Mouse (Mus musculus) heart, postnatal 25 days (tissue): ENCODE measurements around the gene Iqgap2. TPM values are rescaled to one million over a fixed set of nuclear protein-coding genes. Genes with fewer than 3 reads are reported as not detected.

Source experiments
- DNase-seq: peaks from one replicate; pipeline ENCODE4 v3.0.0; 2022; ENCODE audit warnings: low spot score
- intact Hi-C: fragments of 180-260 bp; cut with DNase I; formaldehyde crosslinking; loops from one replicate; pipeline ENCODE4 v1.15.1; 2025
- total RNA-seq, 2 experiments: library from RNA; stranded (reverse); gene quantifications; 2 replicates each; pipeline ENCODE4 v1.2.3; 2021

Gene Iqgap2
- total RNA-seq, 2 experiments from 2014 or later, result 3.0 TPM

DNA sequence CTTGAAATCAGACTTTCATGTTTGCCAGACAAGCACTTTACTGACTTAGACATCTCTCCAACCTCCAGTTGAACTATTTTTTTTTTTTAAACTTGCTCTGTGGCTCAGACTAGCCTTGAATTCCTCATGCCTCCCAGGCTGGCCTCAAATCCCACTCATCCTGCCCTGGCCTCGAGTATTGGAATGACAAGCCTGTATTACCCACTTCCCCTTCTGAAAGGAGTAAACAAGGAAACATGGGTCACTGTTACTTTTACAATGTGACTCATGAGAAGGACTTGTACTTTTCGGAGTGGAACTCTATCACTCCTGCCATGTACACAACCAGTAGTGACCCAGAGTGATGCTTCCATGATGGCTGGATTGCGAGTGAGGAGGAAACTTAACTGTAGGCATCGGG lies 3.6 kb downstream of the Iqgap2 start:
- intact Hi-C loops, result no loop called here
- no peak for DNase-seq

DNA sequence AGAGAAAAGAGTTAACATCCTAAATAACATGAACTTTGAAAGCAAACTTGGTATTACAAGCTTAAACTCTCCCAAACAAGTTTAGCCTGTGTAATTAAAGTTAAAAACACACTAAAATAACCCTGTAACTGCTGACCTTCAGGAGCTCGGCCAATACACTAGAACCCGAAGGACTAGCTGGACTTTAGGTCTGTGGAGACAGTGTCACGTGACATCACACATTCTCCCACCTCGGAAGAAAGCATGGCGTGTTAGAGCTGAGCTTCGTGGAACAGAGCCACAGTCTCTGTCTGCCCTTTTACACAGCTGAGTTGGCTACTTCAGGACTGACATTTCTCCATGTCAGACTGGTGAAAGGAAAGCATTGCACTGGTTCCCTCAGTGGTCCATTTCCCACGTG lies 4.3 kb downstream of the Iqgap2 start:
- intact Hi-C loops, result no loop called here
- no peak for DNase-seq

DNA sequence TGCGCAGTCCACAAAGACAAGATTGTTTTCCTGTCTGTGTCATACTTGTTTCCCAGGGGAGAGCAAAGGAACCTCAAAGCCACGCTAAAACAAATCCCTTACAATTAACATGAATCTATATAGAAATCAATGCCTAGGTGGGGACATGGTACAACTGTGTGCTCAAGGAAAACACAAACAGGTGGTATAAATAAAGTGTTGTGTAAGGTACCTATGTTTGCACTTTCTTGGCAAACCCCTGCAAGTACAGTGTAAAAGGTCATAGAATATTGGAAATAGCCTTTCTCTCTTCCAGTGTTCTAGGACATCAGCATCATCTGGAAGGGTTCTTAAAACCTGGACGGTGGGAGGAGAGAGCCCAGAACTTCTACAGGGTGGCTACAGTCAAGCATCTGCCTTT lies 7.3 kb downstream of the Iqgap2 start:
- intact Hi-C loops, result no loop called here
- DNase-seq, result no peak

DNA sequence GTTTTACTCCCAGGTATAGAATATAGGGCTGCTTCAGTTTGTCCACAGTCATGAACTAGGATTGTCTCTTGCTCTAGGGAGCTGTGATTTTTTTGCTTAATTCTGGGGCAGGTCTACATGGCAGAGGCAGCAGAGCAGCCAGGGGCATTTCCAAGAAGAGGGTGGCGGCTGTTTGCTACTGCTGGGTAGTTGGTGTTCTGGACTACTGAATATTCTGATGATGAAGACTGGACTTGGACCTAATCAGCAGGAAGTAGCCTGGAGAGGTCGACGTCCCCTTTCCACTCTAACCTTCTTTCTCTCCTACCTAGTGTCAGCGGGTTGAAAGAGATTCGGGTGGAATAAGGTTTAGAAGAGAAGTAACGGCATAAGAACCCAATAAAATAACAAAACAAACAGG lies 9.7 kb downstream of the Iqgap2 start:
- no peak for DNase-seq
- intact Hi-C loops, result no loop called here

DNA sequence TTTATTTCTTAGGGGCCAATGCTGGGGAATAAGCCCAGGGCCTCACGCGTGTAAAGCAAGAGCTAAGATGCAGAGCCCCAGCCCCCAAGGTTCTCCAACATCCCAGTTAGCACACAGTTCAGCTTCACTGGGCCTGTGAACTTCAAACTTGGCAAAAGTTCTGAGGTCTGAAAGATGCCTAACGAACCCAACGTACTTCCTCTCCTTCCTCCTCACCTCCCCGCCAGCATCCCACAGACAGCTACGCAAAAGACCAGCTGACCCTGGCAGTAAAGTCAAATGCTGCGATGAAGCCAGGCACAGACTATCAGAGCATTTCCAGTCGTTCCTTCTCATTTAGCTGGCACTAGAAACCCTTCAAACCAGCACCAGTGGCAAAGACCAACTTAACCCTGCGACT lies 10.3 kb downstream of the Iqgap2 start:
- DNase-seq, result no peak
- intact Hi-C loops, result no loop called here

DNA sequence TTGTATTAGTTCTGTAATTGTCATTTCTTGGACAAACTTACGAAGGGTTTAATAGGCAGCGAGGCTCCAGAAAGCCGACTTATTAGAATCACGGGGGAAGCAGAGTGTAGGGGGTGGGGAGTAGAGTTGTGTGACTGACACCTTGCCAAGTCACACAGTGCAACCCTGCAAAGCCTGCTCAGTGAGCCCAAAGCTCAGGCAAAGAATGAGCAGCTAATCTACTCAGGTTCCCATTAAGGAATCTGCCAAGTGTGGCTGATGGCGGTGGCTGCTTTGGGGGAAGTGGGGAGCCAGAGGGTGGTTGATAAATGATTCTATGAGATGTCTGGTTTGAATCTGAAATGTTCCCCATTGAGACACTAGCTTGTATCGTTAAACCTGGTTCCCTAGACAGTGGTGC lies 11.1 kb downstream of the Iqgap2 start:
- intact Hi-C loops, result no loop called here
- DNase-seq, result no peak

DNA sequence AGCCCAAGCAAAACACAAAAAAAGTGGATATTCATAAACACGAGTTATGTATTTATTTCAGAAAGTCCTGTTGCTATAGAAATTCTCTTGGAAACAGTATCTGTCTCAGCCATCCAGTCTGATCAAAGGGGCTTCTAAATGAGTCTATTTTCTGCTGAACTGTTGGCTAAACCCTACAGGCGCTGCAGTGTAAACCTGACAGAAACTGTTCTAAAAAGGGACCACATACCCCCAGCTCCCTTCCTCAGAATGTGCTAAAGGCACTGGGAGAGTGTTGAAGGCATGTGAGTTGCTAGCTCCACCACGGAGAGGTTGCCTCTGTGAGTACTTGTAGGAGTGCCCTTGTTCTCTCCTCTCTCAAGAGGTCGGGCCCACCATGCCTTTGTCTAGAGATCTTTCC lies 19.7 kb downstream of the Iqgap2 start:
- DNase-seq, result no peak
- intact Hi-C loops, result no loop called here

DNA sequence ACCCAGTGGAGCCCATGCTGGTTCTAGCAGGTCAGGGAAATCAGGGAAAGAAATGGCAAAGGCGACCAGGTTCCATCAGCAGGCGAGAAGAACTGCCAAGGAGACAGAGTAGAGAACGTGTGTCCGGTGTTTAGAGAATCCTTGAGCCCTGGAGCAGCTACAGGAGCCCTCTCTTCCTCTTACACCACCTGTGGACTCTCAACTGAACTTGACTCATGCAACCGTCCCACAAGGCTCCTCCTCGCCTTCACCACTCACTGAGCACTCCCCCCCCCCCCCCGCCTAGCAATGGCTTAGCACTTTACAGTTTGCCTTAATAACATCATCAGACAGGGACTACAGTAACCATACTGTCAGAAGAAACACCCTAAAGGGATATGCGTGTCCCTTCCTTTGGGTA lies 21.1 kb downstream of the Iqgap2 start:
- intact Hi-C loops, result no loop called here
- DNase-seq, result no peak

DNA sequence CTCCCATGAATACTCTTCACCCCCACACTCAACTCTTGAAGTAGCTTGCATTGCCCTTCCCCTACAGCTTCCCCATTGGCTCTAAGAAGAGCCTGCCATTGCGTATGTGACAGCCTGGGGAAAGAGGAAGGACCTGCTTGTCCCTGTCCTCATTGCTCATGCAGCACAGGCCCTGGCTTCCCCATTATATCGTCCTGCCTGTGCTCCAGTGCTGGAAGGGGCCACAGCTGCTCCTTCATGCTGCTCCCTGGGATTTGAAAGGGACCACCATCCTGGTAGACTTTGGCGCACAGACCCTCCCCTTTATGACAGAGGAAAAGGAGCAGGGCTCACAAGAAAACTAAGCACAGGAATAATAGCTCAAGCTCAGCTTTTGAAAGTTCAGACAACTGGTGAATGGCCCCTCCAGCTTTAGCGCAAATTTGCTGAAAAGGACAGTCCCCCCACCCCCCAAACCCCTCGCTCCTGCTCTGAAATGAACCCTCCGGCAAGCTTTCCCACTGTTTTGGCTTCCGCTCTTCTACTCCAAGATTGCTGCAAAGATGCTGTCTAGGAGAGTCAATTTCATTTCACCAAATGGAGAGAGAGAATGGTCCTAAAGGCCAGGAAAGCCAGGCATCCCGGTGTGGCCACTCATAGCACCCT lies 22.7 kb downstream of the Iqgap2 start:
- DNase-seq, result no peak
- intact Hi-C loops, result no loop called here

DNA sequence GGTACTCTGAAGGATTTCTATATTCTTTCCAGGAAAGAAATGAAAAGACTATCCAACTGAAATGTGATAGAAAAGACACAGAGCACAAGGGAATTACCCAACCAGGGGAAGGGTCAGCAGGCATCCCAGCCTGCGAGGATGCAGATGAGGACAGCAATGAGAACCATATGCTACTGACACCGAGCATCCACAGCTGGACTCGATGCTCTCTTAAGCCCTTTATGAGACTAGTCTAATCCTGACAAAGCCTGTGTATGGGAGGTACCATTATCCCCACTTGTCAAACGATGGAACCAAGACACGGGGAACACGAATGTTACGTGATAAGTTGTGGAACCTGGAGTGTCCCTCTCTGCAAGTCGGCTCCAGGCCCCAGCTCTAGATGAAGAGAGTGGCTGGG lies 29.5 kb downstream of the Iqgap2 start:
- intact Hi-C loops, result no loop called here
- DNase-seq, result no peak

DNA sequence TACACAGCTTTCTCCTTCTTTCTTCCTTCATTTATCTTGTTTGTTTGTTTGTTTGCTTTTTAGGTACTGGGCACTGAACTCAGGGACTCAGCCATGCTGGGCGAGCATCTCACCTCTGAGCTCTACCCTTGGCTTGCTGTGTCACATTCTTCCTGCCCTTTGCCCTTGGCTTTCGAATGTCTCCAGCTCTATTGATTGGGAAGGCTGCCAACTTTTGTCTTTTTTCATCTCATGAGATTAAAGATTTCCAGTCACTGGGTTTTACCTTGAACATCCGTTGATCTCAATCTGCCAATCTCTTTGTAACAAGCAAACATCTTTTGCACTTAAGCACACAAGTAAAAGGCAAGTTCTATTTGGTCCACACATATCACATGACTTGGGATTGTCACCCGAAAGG lies 32.5 kb downstream of the Iqgap2 start:
- DNase-seq, result no peak
- intact Hi-C loops, result no loop called here

DNA sequence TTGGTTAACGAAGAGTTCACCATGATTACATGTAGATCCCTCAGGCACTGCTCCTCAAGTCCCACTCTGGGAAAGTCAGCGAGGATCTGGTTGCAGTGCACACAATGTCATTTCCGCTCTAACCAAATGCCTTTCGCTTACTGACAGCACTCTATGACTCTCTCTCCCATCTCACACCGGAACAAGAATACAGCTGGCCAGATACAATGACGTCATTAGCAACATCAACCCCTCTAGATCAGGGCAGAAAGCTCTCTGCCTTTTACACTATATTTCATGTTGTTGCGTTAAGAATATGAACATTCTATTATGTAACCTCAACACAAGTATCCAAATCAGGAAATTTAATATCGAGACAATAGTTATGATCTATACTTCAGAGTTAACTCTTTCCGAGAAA lies 32.9 kb downstream of the Iqgap2 start:
- intact Hi-C loops, result no loop called here
- no peak for DNase-seq

DNA sequence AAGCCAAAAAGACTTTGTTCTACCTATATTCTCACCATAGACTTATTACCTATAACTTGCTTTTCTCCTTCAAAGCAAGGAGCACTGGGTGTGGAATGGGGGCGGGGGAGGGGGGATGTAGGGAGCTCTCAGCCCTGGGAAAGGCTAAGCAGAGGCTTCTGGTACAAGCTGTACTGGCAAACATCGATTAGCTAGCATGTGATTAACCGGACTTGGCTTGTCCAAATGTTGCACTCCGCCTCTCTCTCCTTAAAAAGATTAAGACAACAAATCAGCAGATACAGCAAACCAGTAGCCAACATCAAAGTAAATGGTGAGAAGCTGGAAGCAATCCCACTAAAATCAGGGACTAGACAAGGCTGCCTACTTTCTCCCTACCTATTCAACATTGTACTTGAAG lies 36.2 kb downstream of the Iqgap2 start:
- intact Hi-C loops, result no loop called here
- DNase-seq, result no peak

DNA sequence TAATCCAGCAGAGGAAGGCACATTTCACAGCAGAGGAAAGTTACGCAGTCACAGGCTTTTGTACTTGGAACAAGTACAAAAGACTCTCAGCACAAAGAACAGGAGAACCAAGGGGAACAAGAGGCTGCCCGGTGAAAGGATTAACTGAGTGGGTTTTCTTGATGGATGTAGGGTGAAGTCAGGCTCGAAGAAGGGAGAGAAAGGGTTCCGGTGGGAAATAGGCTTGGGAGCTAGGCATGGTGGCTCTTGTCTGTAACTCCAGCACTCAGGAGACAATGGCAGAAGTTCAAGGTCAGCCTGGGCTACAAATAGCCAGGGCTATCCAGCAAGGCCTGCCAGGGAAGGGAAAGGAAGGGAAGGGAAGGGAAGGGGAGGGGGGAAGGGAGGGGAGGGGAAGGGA lies 40.1 kb downstream of the Iqgap2 start:
- intact Hi-C loops, result no loop called here

DNA sequence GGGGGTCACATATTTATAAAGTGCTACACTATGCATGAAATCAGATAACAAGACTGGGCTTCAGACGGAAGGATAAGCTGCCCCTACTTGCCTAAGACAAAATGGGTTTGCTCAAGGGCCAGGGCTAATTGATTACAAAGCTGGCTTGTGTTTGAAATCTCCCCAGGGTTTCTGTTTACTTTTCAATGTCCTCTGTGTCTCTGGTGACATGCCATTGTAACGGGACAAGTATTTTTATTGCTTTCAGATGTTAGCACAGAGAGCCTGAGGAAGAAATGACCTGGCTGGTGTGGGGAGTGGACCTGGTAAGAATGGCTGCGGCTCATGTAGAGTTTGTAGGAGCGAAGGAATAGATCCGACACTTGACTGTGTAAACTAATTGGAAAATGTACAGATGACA lies 41.3 kb downstream of the Iqgap2 start:
- DNase-seq, result no peak
- intact Hi-C loops, result no loop called here

More for the DNA sequence above, 40.1 kb downstream of the Iqgap2 start:
- no peak for DNase-seq

DNA sequence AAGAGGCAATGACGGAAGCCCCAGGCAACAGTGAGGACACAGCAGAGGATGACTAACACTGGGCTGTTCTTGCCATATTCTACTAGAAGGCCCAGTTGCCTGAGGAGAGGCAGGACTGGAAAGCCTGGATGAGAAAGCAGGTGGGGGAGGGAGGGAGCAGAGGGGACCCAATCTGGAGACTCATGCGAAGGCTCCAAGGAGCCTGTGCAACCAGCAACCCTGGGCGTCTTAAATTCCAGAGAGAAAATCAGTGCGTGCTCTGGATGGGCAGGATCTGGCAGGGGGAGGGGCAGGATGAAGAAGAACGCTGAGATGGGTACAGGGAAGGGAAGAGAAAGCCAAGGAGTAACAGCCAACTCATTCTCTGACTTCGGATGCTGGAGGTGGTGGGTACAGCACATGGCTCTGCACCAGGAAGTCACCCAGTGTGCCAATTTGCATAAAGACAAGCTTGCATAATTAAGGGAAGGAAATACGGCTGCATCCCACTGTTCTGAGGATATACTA lies 42.2 kb downstream of the Iqgap2 start:
- intact Hi-C loops, result no loop called here
- DNase-seq, result no peak

DNA sequence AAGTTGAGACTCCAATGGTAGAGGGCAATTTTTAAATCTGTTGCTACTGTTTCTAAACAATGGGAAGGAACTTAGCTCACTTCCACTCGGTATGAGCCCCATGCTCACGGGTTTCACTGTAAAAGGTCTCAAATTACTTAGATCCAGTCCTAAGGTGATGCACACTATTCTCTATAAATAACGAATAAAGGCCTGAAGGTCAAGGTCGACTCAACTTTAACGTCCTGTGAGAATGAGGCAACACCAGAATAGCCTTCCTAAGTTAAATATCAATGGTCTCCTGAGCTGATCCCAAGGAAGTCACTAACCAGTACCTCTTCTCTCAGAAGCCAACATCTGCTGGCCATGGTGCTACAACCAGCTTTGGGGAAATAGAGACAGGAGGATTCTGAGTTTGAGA lies 45.4 kb downstream of the Iqgap2 start:
- DNase-seq, result no peak
- intact Hi-C loops, result no loop called here

DNA sequence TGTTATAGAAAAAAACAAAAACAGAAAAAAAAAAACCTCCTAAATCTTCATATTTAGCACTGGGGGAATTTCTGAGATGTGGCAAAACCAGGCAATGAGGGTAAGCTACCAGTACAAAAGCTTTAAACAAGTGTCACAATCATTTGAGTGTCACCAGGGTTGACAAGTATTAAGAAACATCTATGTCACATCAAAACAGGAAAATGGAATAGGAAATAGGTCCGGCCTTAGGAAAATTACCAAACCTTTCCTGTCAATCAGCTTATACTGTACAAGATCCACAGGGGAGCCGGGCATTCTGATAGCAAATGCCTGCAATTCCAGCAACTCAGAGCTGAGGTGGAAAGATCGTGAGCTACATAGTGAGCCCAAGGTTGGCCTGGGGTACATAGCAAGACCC lies 46.8 kb downstream of the Iqgap2 start:
- intact Hi-C loops, result no loop called here
- DNase-seq, result no peak

DNA sequence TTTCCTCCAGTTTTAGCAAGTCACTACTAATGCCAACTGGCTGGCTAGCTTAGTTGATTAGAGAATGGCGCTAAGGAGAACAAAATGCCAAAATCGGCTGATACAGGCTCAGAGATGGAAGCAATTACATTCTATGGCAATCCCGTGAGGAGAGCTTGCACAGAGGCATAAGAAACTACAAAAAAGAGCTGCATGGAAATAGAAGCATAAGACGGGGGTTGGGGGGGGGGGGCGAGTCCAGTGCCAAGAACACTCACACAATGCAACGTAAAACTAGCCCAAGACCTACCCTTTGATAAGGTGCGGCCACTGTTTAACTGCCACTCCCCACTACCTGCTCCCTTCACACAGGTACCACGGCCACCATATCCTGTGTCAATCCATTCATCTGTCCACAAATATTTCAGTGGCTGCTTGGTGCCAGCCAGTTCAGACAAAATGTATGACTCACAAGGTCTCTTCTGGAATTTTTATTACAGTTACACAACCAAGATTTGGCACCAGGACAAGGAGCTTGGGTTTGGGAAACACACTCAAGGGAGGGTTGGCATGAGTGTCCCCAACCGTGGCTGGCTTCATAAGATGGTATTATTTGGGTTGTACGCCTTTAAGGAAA lies 48.2 kb downstream of the Iqgap2 start:
- DNase-seq, result no peak
- intact Hi-C loops, result no loop called here

DNA sequence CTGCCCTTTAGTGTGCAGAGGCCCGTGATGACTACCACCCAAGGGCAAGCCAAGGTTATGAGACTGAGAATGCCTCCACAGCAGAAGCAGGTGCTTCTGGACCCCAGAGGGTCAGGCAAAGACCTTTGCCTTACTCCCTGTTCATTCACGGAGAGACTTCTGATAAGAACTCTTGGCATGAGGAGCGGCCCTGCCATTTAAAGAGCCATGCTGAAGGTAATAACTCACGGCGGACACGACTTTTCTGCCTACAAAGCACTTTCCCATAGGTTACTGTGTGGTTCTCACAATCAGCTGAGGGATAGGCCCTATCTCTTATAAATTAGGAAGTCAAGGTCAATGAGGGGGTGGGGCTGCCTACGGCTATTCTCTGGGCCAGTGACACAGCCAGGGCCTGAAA lies 48.9 kb downstream of the Iqgap2 start:
- no peak for DNase-seq
- intact Hi-C loops, result no loop called here

DNA sequence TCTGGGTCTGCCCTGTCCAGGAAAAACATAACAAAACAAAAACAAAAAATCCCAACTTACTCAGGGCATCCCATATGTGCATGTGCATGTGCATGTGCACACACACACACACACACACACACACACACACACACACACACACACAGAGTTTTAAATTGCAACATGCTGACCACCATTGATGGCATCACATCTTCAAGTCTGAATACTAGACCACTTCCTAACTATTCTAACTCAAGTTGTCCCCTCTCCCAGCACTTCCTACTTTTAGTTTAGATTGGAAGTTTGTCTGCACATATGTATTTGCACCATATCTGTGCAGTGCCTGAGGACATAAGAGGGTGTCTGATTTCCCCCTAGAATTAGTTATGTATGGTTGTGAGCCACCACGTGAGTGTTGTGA lies 49.8 kb downstream of the Iqgap2 start:
- DNase-seq, result no peak
- intact Hi-C loops, result no loop called here

DNA sequence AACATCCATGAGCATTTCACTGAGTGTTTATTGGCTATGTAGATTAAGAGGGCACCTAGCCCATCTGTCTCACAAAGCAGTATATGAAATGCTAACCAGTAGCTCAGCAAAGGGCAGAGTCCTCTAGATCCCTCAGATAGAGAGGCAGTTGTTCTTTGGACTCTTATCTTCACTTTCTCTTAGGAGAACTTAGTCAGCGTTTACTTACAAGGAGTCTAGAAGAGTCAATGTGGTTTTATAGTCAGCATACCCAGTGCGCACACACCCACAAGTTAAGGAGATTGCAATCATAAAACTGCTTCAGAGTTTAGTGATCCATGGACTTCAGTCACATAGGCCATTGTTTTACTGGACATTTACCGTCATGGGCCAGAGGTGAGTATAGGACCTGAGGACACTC lies 54.8 kb downstream of the Iqgap2 start:
- intact Hi-C loops, result no loop called here
- DNase-seq, result no peak
